Mouse (Mus musculus) cerebral cortex, adult 2 months (tissue): Measurements from ENCODE around the gene Vegfa.

Experiments
- WGBS: fragments of 180-500 bp; shearing (Covaris S2); methylation state at CpG from one replicate; pipeline ENCODE4 v1.1.7; 2018; 5-methylcytosine and 5-hydroxymethylcytosine counted together

The Vegfa gene

GRCm38 (mm10) chr17:45999366-45999940 lies 32.7 kb downstream of the Vegfa start:
- 91% methylated on average over 9 of the region's 9 CpGs for WGBS

DNA sequence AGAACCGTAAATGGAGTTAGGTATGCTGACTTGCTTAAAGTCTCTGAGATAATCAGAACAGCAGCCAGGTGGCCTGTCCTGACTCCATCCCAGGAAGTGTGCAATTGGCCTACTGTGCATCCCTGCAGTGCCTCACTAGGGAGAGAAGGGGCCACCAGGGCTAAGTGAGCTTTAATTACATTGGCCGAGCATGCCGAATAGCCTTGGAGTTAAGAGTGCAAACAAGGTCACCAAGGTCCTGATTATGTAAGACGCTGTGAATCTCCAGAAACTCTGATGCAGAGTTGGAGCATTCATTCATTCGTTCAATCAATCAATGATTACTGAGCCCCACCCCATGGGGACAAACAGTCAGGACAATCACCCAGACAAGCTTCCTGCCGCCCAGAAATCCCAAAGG lies 33.8 kb downstream of the Vegfa start:
- WGBS: 67% methylated on average over 6 of the region's 6 CpGs

GRCm38 (mm10) chr17:45996921-45997444 lies 35.2 kb downstream of the Vegfa start:
- WGBS: 91% methylated on average over 9 of the region's 9 CpGs

DNA sequence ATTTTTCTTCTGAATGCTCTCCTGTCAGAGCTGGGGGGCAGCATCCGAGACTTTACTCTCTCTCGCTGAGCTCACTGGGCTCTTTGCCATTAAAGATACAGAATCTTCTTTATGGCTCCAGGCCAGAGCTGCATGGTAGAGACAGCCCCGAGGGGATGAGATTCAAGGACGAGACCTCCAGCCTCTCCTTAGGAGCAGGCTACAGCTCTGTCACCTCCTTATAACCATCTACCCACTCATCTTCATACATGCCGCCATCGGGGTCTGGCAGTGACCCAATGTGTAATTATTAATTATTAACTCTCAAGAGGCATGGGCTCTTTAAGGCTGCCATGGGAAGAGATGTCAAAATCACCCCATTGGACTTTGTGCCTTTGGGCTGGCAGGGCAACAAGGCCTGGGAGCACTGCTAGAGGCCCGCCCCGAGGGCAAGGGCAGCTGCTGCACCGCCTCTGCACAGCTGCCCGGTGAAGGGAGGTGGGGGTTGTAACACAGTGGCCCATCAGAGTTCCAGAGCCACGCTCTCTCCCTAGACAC lies 37.8 kb downstream of the Vegfa start:
- 64% methylated on average over 11 of the region's 11 CpGs for WGBS

DNA sequence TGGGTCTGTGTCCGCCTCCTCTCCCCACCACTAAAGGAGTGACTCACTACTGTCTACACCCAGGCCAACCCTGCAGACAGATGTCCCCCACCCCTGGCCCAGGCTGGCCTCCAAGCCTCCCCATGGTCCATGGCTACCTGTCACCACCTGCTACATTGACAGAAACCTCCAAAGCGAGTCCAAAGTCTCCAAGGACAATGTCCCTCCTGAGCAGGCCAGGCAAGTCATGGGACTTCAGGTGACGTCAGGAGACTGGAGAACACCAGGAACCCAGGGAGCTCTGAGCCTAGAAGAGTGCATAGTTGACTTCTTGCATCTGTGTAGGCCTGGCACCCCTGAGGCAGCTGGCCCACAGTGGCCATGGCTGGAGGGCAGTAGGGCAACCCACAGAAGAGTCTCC lies 45.3 kb downstream of the Vegfa start:
- WGBS: 88% methylated on average over 3 of the region's 3 CpGs

DNA sequence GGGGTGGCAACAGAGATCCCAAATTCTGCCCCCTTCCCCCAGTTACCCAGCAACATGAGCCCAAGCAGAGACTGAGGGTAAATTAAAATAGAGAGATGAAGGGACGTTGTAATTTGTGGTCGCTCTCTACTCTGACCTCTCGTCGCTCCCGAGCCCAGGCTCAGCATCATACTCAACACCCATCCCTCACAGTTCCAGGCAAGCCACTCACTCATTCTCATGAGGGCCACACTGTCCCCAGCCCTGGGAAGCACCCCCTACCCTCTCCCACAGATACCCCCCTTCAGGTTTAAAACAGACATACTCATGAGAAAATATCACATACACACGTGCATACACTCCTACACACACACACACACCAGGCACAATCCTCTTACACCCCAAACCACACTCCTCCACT lies 45.8 kb downstream of the Vegfa start:
- 85% methylated on average over 6 of the region's 6 CpGs for WGBS

GRCm38 (mm10) chr17:45983185-45983584 lies 49.0 kb downstream of the Vegfa start:
- WGBS: 96% methylated on average over 1 of the region's 1 CpGs

DNA sequence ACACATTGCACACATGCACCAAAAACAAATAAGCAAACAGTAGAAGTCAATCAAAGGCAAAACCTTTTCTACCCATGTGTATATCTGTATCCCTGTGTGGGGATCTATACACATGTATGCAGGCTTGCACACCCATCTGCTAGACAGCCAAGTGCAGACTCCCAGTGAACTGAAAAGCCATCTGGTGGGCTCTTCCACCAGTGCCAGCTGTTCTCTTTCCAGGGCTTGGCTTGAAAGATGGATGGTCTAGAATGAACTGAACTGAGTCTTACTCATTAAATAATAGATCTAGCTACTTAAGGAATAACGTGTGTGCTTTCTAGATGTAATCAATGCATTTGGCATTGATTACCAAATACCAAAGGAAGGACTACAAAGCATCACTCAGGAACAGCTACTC lies 50.3 kb downstream of the Vegfa start:
- whole genome bisulfite sequencing: 50% methylated on average over 1 of the region's 1 CpGs

- 74% methylated on average over 10 of the region's 10 CpGs for WGBS
Measured at GRCm38 (mm10) chr17:45979025-45979805, 53.0 kb downstream of the Vegfa start.

GRCm38 (mm10) chr17:45974461-45974860 lies 57.7 kb downstream of the Vegfa start:
- 90% methylated on average over 7 of the region's 7 CpGs for WGBS

DNA sequence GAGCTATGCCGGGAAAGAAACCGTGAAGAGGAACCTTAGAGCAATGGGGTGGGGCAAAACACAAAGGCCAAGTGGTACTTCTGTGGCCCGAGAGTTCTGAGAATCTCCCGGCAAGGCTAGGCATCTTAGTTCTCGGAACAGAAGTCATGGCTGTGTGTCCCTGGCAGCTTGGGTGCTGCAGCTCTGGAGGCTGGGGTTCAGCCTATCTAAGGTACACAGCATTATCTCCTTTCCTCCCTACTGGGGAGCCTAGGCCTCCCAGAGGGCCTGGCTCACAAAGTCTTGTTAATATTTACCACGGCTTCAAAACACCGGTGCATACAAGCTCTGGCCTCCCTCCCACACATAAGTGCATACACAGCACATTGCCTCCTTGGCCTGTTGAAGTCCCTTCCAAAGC lies 59.0 kb downstream of the Vegfa start:
- 88% methylated on average over 7 of the region's 7 CpGs for WGBS

DNA sequence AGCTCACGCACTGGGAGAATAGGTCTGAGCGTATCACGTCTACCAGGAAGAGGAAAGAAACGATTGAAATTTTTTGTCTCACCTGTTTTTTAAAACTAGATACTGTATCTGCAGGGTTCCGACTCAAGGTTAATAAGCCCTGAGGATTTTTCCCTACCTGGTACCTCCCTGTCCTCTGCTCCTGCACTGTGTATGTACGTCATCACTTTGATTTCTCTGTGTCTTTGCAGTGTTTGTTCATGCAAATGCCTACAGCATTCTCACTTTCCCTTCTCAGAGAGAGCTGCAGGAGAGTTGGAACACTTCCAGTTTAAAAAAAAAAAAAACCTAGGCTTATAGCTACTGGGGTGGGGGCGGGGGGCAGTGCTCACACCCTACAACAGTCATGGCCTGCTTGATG lies 59.8 kb downstream of the Vegfa start:
- 87% methylated on average over 7 of the region's 7 CpGs for WGBS

- 92% methylated on average over 6 of the region's 6 CpGs for WGBS
Measured at GRCm38 (mm10) chr17:45971800-45972199, 60.4 kb downstream of the Vegfa start.

- WGBS: 83% methylated on average over 17 of the region's 17 CpGs
Measured at GRCm38 (mm10) chr17:45970741-45971550, 61.2 kb downstream of the Vegfa start.

DNA sequence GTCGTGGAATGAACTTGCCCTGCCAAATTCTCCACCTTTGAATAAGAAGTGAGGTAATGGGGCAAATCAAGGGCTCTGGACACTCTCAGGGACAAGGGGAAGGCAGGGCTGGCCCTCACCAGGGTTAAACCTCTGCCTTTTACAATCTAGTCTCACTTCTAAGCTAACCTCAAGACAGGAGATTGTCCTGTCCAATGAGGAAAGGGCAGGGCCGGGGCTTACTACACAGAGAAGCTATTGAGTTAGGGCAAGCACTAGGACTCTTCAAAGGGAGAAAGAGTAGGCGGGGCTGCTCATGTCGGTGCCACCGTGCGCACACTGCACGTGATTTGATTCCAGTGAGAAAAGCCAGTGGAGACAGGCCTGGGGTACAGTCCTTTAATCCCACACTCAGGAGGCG lies 62.6 kb downstream of the Vegfa start:
- WGBS: 58% methylated on average over 8 of the region's 8 CpGs

DNA sequence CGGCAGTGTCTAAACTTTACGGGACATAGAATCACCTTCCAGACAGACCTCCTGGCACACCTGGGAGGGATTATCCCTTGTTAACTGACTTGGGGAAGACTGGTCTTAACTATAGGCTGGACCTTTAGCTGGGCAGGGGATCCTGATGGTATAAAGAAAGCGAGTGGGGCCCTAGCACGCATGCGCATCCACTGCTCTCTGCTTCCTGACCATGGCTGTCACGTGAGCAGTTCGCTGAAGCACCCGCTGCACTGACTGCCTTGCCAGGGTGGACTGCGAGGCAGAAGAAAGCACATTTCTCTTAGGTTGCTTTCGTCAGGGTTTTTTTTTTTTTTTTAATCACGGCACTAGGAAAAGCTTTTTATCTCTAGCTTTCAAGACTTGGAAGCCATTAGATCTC lies 63.8 kb downstream of the Vegfa start:
- WGBS: 90% methylated on average over 11 of the region's 11 CpGs
